Mouse (Mus musculus) thymus, adult 2 months (tissue): ENCODE measurements around the gene Rnf113a2. TPM values are rescaled to one million over a fixed set of nuclear protein-coding genes. Genes with fewer than 3 reads are reported as not detected.

ENCODE experiments used
- DNase-seq: peaks from one replicate; pipeline ENCODE4 v3.0.0; 2021
- H3K27ac ChIP-seq: fragments of 200-500 bp; 2 replicates; pipeline ENCODE4 v1.5.1; 2012; ENCODE audit warnings: low read length, control low read depth; ENCODE audit not compliant: control insufficient read depth, insufficient read depth
- H3K27me3 ChIP-seq: fragments of 200-500 bp; 2 replicates; pipeline ENCODE4 v1.6.1; 2012; ENCODE audit warnings: mild to moderate bottlenecking, low read length, moderate library complexity, mixed read lengths; ENCODE audit not compliant: control insufficient read depth, insufficient read depth
- H3K36me3 ChIP-seq: fragments of 200-500 bp; 2 replicates; pipeline ENCODE4 v1.6.1; 2012; ENCODE audit warnings: mild to moderate bottlenecking, low read length, moderate library complexity; ENCODE audit not compliant: control insufficient read depth, insufficient read depth
- H3K4me1 ChIP-seq: fragments of 200-500 bp; replicated peaks from 2 replicates; pipeline ENCODE4 v1.6.1; 2012; ENCODE audit warnings: low read length; ENCODE audit not compliant: control insufficient read depth, insufficient read depth
- H3K4me3 ChIP-seq: fragments of 200-500 bp; 2 replicates; pipeline ENCODE4 v1.5.1; 2012; ENCODE audit warnings: mild to moderate bottlenecking, low read length, control low read depth, moderate library complexity; ENCODE audit not compliant: control insufficient read depth, insufficient read depth
- CTCF ChIP-seq: fragments of 200-500 bp; IDR thresholded peaks from 2 replicates; pipeline ENCODE4 v1.5.1; 2012; ENCODE audit warnings: mild to moderate bottlenecking, control low read depth, low read length, moderate library complexity, borderline replicate concordance; ENCODE audit not compliant: control insufficient read depth, poor library complexity, insufficient read depth; ENCODE audit errors: extremely low read depth
- POLR2A ChIP-seq: fragments of 200-500 bp; IDR thresholded peaks from 2 replicates; pipeline ENCODE4 v1.6.1; 2012; ENCODE audit warnings: mild to moderate bottlenecking, low read length, control low read depth, moderate library complexity; ENCODE audit not compliant: control insufficient read depth, poor library complexity, insufficient read depth; ENCODE audit errors: extremely low read depth
- whole genome bisulfite sequencing: fragments of 180-500 bp; shearing (Covaris S2); methylation state at CpG from one replicate; pipeline ENCODE4 v1.1.7; 2018; 5-methylcytosine and 5-hydroxymethylcytosine counted together
- polyA plus RNA-seq: library from polyadenylated mRNA; depleted of rRNA; stranded (reverse); fragments of >200 nt; gene quantifications from 2 replicates; pipeline ENCODE4 v1.2.3, GENCODE M21; 2012; rRNA removed

Rnf113a2 gene
- polyA plus RNA-seq, 1 experiment: 7.6 TPM

- Histone ChIP-seq H3K4me1 (peaks cover 9% of the 10 kb centered on the region; the same call in 1 of the 2 replicates), H3K27ac (peak overlapping the region; percentile 56), H3K4me3 (peak overlapping the region; percentile 80), H3K27me3 (no peaks in the 10 kb centered on the region), H3K36me3 (peaks cover under 1% of the 10 kb centered on the region)
- 1% methylated on average over 11 of the region's 11 CpGs for WGBS
- no peak for TF ChIP-seq POLR2A
- TF ChIP-seq CTCF: no peak
- no peak for DNase-seq
Measured at GRCm38 (mm10) chr12:84451801-84452200, 34.8 kb downstream of the Rnf113a2 start.

- Histone ChIP-seq H3K27me3 (no peaks in the 10 kb centered on the region), H3K27ac (no peak overlapping the region), H3K36me3 (peaks cover 36% of the 10 kb centered on the region), H3K4me1 (peaks cover under 1% of the 10 kb centered on the region; the same call in 1 of the 2 replicates), H3K4me3 (no peak overlapping the region)
- DNase-seq: no peak
- WGBS: 96% methylated on average over 3 of the region's 3 CpGs
- TF ChIP-seq CTCF (no peak), POLR2A (no peak)
Measured at GRCm38 (mm10) chr12:84456911-84457310, 39.9 kb downstream of the Rnf113a2 start.

GRCm38 (mm10) chr12:84459845-84460244 lies 42.8 kb downstream of the Rnf113a2 start:
- WGBS: 95% methylated on average over 1 of the region's 1 CpGs
- no peaks in the 10 kb centered on the region for H3K27me3 ChIP-seq
- H3K27ac ChIP-seq: no peak overlapping the region
- TF ChIP-seq POLR2A (no peak), CTCF (no peak)
- peaks cover 61% of the 10 kb centered on the region for H3K36me3 ChIP-seq
- no peaks in the 10 kb centered on the region for H3K4me1 ChIP-seq
- no peak overlapping the region for H3K4me3 ChIP-seq
- no peak for DNase-seq

- no peaks in the 10 kb centered on the region for H3K27me3 ChIP-seq
- no peak overlapping the region for H3K4me3 ChIP-seq
- no peak for DNase-seq
- WGBS: 93% methylated on average over 5 of the region's 5 CpGs
- TF ChIP-seq CTCF: no peak
- no peak for TF ChIP-seq POLR2A
- no peak overlapping the region for H3K27ac ChIP-seq
- no peaks in the 10 kb centered on the region for H3K4me1 ChIP-seq
- H3K36me3 ChIP-seq: peaks cover 61% of the 10 kb centered on the region
Measured at GRCm38 (mm10) chr12:84461416-84461815, 44.4 kb downstream of the Rnf113a2 start.

- TF ChIP-seq CTCF (no peak), POLR2A (no peak)
- no peak for DNase-seq
- Histone ChIP-seq H3K27me3 (no peaks in the 10 kb centered on the region), H3K27ac (no peak overlapping the region), H3K4me3 (no peak overlapping the region), H3K4me1 (no peaks in the 10 kb centered on the region), H3K36me3 (peaks cover 51% of the 10 kb centered on the region)
- WGBS: 93% methylated on average over 3 of the region's 3 CpGs
Measured at GRCm38 (mm10) chr12:84462856-84463255, 45.9 kb downstream of the Rnf113a2 start.

Other genes starting within 250 kb of the Rnf113a2 start
- gene Elmsan1, start 198.3 kb upstream of the Rnf113a2 start, polyA plus RNA-seq: 26.1 and 30.9 TPM in 2 replicates
- 7.4 and 8.1 TPM in 2 replicates for gene Ptgr2, start 132.0 kb upstream of the Rnf113a2 start, polyA plus RNA-seq
- gene Zfp410, start 100.3 kb upstream of the Rnf113a2 start, polyA plus RNA-seq: 59.1 and 59.5 TPM in 2 replicates
- gene Coq6, start 55.5 kb upstream of the Rnf113a2 start, polyA plus RNA-seq: 63.3 and 70.5 TPM in 2 replicates
- gene Fam161b, start 55.4 kb upstream of the Rnf113a2 start, polyA plus RNA-seq: 0.94 and 1.2 TPM in 2 replicates
- 24.6 and 24.8 TPM in 2 replicates for gene Entpd5, start 8.2 kb upstream of the Rnf113a2 start, polyA plus RNA-seq
- 0.42 and 0.73 TPM in 2 replicates for gene Bbof1, start 8.1 kb upstream of the Rnf113a2 start, polyA plus RNA-seq
- 10.9 and 13.2 TPM in 2 replicates for gene Aldh6a1, start 33.8 kb downstream of the Rnf113a2 start, polyA plus RNA-seq
- 17.2 and 24.5 TPM in 2 replicates for gene Lin52, start 34.2 kb downstream of the Rnf113a2 start, polyA plus RNA-seq
- gene Vsx2, start 152.6 kb downstream of the Rnf113a2 start, polyA plus RNA-seq: 0.70 and 0.74 TPM in 2 replicates
- 35.6 and 39.0 TPM in 2 replicates for gene Abcd4, start 200.2 kb downstream of the Rnf113a2 start, polyA plus RNA-seq
- 0.15 and 0.16 TPM in 2 replicates for gene Vrtn, start 223.8 kb downstream of the Rnf113a2 start, polyA plus RNA-seq